Mouse (Mus musculus): ENCODE measurements at regions not wholly inside any gene's neighbourhood (a gene's known extent, or its start where the extent isn't known, plus 50 kb on each side); places are given as distances from the start of the nearest gene placed in this dataset.

DNA sequence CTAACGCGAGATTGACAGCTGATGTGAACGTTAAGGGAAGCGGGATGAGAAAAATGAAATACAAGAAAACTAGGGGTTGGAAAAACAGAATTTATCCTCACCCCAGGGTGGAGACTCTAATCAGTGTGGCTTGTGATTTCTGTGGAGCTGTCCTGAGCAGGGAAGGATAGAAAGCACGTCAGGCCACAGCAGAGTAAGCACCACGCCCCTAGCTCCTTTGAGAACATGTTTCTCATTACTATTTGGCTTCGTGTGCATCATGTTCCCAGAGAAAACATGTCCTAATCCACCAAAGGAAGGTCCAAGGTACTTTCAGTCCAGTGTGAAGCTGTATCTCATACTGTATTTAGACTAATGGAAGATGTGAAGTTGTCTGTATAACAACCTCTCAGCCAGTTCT lies 65.9 kb upstream of the Otud4 start:
- no peak for TF ChIP-seq CTCF (IDR thresholded peaks at IDR 0.05; ENCODE audit: low read depth, low read length)
- no peak for TF ChIP-seq EP300 (IDR thresholded peaks at IDR 0.05; ENCODE audit: insufficient read depth, low read depth, low read length)
- no peak for TF ChIP-seq POLR2A (IDR thresholded peaks at IDR 0.05; ENCODE audit: insufficient read depth, low read length)
